Mouse (Mus musculus) limb, embryonic 11.5 days (tissue): Measurements from ENCODE around the gene Jun. TPM values are rescaled to one million over a fixed set of nuclear protein-coding genes. Genes with fewer than 3 reads are reported as not detected.

Source experiments
- polyA plus RNA-seq: library from polyadenylated mRNA; unstranded; fragments of >200 nt; fragmentation: Nextera tagmentation; extraction: Ambion mirVana; gene quantifications from 2 replicates; pipeline ENCODE4 v1.2.1, GENCODE M21; 2014

Jun gene
- polyA plus RNA-seq, 1 experiment from 2014 or later, result 42.7 TPM

Other genes with a start within 250 kb of the Jun start
- not detected in 2 replicates for gene Eqtn, start 123.4 kb downstream of the Jun start, polyA plus RNA-seq
- gene Mysm1, start 73.1 kb downstream of the Jun start, polyA plus RNA-seq, result 29.5 and 29.9 TPM in 2 replicates